Mouse (Mus musculus) effector memory CD4-positive, alpha-beta T cell, adult 5 months (primary cell): Measurements from ENCODE around the gene Map4k5. TPM values are rescaled to one million over a fixed set of nuclear protein-coding genes. Genes with fewer than 3 reads are reported as not detected.

Experiments used
- polyA plus RNA-seq: library from polyadenylated mRNA; unstranded; fragments of 100-300 nt; shearing (Covaris generic); gene quantifications from one replicate; pipeline ENCODE4 v1.2.1, GENCODE M21; 2017

Map4k5 gene
- 7.0 TPM for polyA plus RNA-seq

GRCm38 (mm10) chr12:69892371-69893251, at the start of gene Map4k5, which contains the start of gene Atl1:
Gene Map4k5, minus strand, starts transcription at chr12:69893200.
Gene Atl1, plus strand, starts transcription at chr12:69892614.

DNA sequence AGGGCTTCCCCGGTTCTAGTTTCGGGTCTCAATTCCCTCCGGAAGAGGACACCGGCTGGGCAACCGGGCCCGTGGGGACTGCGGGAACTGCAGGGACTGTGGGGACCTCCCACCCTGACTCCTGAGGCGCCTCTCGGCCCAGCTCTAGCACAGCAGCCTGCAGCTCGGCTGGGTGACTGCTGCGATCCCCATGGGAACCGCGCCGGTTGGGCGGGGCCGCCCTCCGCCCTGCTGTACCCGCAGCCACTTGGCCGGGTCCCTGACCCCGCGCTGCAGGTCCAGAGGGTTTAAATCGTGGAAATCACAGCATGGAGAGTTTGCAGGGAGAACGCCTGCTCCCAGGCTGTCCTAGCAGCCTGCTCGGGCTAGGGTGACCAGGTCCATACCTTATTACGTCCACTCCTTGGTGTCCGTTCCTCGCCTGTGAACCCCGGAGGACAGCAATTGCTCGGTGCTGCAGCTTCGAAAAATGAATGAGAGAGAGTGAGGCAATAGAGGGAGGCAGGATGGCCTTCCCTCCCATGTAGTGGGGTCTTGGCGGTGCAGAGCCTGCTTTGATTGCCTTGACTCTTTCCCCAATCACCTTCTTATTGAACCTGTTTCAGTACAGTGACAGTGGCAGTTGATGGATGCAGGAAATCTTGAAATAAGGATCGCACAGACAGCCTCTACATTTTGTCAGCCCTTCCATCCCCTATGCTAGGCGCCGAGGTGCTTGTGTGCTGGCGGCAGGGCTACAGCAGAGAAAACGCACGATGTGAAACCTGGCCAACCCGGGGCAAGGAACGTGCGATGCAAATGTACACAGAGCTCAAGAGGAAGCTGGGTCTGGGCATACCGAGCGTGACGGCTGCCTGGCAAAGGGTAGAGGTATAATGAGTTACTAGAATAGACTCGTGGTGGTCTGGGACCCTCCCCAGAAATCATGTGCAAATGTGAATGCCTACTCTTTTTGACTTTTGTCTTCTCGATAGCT, 102.2 kb downstream of the Map4k5 start, which contains the start of gene Cdkl1:
Cdkl1 (minus strand) TSS at position 738 of the 976 bp plus-strand sequence.

Other genes starting within 250 kb of the Map4k5 start
- 35.3 TPM for gene Sos2, start 211.3 kb downstream of the Map4k5 start, polyA plus RNA-seq
- gene L2hgdh, start 168.3 kb downstream of the Map4k5 start, polyA plus RNA-seq = 3.2 TPM
- gene Atp5s, start 168.2 kb downstream of the Map4k5 start, polyA plus RNA-seq = 15.1 TPM
- not detected for gene Cdkl1, start 101.9 kb downstream of the Map4k5 start, polyA plus RNA-seq
- not detected for gene Atl1, start 586 bp downstream of the Map4k5 start, polyA plus RNA-seq
- gene Sav1, start 93.8 kb upstream of the Map4k5 start, polyA plus RNA-seq = 5.9 TPM
- 40.1 TPM for gene Nin, start 220.5 kb upstream of the Map4k5 start, polyA plus RNA-seq